Mouse (Mus musculus) midbrain, postnatal 0 days (tissue): Measurements from ENCODE around the gene C1qtnf1. TPM values are rescaled to one million over a fixed set of nuclear protein-coding genes. Genes with fewer than 3 reads are reported as not detected.
A peak's percentile ranks its signal among the peaks of the same experiment; 100 is the strongest.

Experiments
- ATAC-seq: fragments of 200-750 bp; cut with Nextera tagmentation; 2 replicates; pipeline ENCODE4 v1.8.0; 2017; ENCODE audit warnings: moderate number of reproducible peaks, mild to moderate bottlenecking, moderate TSS enrichment, moderate library complexity; ENCODE audit not compliant: low FRiP score
- DNase-seq: peaks from one replicate; pipeline ENCODE4 v3.0.0-alpha.2; 2015; ENCODE audit warnings: low spot score
- H3K27ac ChIP-seq: fragments of 300-500 bp; sonication (generic); 2 replicates; pipeline ENCODE4 v1.5.1; 2014; ENCODE audit warnings: low read depth, mild to moderate bottlenecking, low read length, mixed read lengths
- H3K27me3 ChIP-seq: fragments of 300-500 bp; sonication (generic); 2 replicates; pipeline ENCODE4 v1.6.1; 2014; ENCODE audit warnings: low read length, control low read depth, mixed read lengths; ENCODE audit not compliant: insufficient read depth
- H3K36me3 ChIP-seq: fragments of 300-500 bp; sonication (generic); 2 replicates; pipeline ENCODE4 v1.6.1; 2014; ENCODE audit warnings: low read length, control low read depth, mixed read lengths; ENCODE audit not compliant: insufficient read depth
- H3K4me1 ChIP-seq: fragments of 300-500 bp; sonication (generic); 2 replicates; pipeline ENCODE4 v1.6.1; 2014; ENCODE audit warnings: mild to moderate bottlenecking, control low read depth, antibody characterized with exemption, low read length, mixed read lengths; ENCODE audit not compliant: insufficient read depth
- H3K4me2 ChIP-seq: fragments of 300-500 bp; sonication (generic); 2 replicates; pipeline ENCODE4 v1.6.1; 2014; ENCODE audit warnings: low read depth, mild to moderate bottlenecking, low read length, mixed read lengths; ENCODE audit not compliant: poor library complexity, severe bottlenecking
- H3K4me3 ChIP-seq: fragments of 300-500 bp; sonication (generic); 2 replicates; pipeline ENCODE4 v1.5.1; 2014; ENCODE audit warnings: low read depth, mild to moderate bottlenecking, low read length, moderate library complexity
- H3K9ac ChIP-seq: fragments of 300-500 bp; sonication (generic); replicated peaks from 2 replicates; pipeline ENCODE4 v1.6.1; 2014; ENCODE audit warnings: mild to moderate bottlenecking, low read length, moderate library complexity, mixed read lengths; ENCODE audit not compliant: poor library complexity, severe bottlenecking
- H3K9me3 ChIP-seq: fragments of 300-500 bp; sonication (generic); 2 replicates; pipeline ENCODE4 v1.6.1; 2016; ENCODE audit warnings: low read length, control low read depth
- CTCF ChIP-seq: IDR thresholded peaks from 2 replicates; pipeline ENCODE4 v1.5.1; 2016; ENCODE audit warnings: antibody characterized with exemption, mild to moderate bottlenecking
- WGBS: fragments of 180-500 bp; shearing (Covaris S2); extraction: QIAGEN DNeasy Blood & Tissue Kit; methylation state at CpG from one replicate; pipeline ENCODE4 v1.1.7; 2014; 5-methylcytosine and 5-hydroxymethylcytosine counted together
- polyA plus RNA-seq: library from polyadenylated mRNA; unstranded; fragments of >200 nt; fragmentation: Nextera tagmentation; extraction: Ambion mirVana; gene quantifications from 2 replicates; pipeline ENCODE4 v1.2.1, GENCODE M21; 2015
- total RNA-seq: library from RNA; depleted of rRNA; stranded (reverse); fragments of >200 nt; gene quantifications from 2 replicates; pipeline ENCODE4 v1.2.3, GENCODE M21; 2014

C1qtnf1 gene
- total and polyA plus RNA-seq, 2 experiments from 2014 or later = 5.2 to 8.7 TPM

DNA sequence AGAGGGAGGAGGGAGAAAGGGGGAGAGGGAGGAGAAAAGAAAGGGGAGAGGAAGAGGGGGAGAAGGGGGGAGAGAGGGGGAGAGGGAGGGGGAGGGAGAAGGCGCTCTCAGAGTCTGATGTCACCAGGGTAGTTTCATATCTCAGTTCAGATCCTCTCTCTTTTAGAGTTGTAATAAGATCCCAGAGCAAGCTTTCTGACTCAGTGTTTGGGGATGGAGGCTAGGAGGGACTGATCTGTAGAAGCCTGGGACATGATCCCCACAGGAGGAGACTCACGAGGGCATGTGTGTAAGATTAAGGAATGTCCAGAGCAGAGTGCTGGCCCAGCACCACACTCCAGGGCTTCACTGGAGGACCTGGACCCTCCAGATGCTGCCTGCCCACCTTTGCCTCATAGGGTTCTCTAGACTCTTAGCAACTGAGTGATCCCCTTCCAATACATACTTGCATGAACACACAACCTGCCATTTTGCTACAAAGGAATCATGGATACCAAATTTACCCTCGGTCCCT, 680 bp upstream of the C1qtnf1 start:
- ATAC-seq (no peak), DNase-seq (no peak)
- H3K9me3 ChIP-seq = no peaks in the 10 kb centered on the region
- 68% methylated on average over 3 of the region's 3 CpGs for WGBS
- peak overlapping the region; percentile 42 for H3K4me2 ChIP-seq
- H3K4me3 ChIP-seq = no peak overlapping the region; the same call in 1 of the 2 replicates
- H3K9ac ChIP-seq = no peak overlapping the region
- 0 out of 2 replicates have a peak overlapping the region, but pooled peaks have one; percentile 18 for H3K27ac ChIP-seq
- peaks cover 10% of the 10 kb centered on the region for H3K4me1 ChIP-seq
- no peak for TF ChIP-seq CTCF
- H3K36me3 ChIP-seq = no peaks in the 10 kb centered on the region
- no peaks in the 10 kb centered on the region for H3K27me3 ChIP-seq

DNA sequence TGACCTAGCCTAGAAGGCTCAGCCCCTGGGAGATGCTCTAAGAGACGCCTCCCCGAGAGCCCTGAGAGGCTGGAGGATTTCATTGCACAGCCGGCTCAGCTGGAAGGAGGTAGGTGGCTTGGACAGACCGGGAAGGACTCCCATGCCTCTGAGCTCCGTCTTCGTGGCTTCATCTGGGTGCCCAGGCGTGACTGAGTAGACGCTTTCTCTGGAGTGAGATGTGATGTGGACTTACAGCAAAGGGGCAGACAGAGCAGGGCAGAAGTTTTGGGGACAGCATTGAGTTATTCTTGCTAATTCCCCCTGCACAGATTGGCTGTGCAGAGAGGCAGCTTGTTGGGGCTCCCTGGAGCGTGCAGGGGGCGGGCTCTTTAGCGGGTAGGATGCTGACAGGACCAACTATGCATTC, 461 bp downstream of the C1qtnf1 start:
- peaks cover 10% of the 10 kb centered on the region for H3K4me1 ChIP-seq

GRCm38 (mm10) chr11:118428944-118429709, 1.1 kb downstream of the C1qtnf1 start:
- WGBS = 62% methylated on average over 8 of the region's 8 CpGs
- H3K4me1 ChIP-seq = peaks cover 10% of the 10 kb centered on the region
- peak overlapping the region; percentile 26 for H3K4me3 ChIP-seq

More for the DNA sequence above, 461 bp downstream of the C1qtnf1 start:
- DNase-seq (no peak), ATAC-seq (no peak)
- no peak for TF ChIP-seq CTCF
- Histone ChIP-seq H3K9me3 (no peaks in the 10 kb centered on the region), H3K36me3 (no peaks in the 10 kb centered on the region), H3K4me2 (peak overlapping the region; percentile 42), H3K27ac (no peak overlapping the region), H3K4me3 (peak overlapping the region; percentile 26), H3K9ac (peak overlapping the region; percentile 46; the same call in 1 of the 2 replicates), H3K27me3 (no peaks in the 10 kb centered on the region)
- 7% methylated on average over 11 of the region's 11 CpGs for WGBS

GRCm38 (mm10) chr11:118430291-118430885, 2.4 kb downstream of the C1qtnf1 start:
- Histone ChIP-seq H3K9ac (no peak overlapping the region; the same call in 1 of the 2 replicates), H3K36me3 (no peaks in the 10 kb centered on the region), H3K9me3 (no peaks in the 10 kb centered on the region), H3K4me2 (0 out of 2 replicates have a peak overlapping the region, but pooled peaks have one; percentile 7), H3K27me3 (no peaks in the 10 kb centered on the region), H3K4me1 (peaks cover 10% of the 10 kb centered on the region), H3K27ac (no peak overlapping the region), H3K4me3 (no peak overlapping the region)
- no peak for ATAC-seq
- no peak for DNase-seq
- no peak for TF ChIP-seq CTCF
- WGBS = 57% methylated on average over 4 of the region's 4 CpGs

More at GRCm38 (mm10) chr11:118428944-118429709, 1.1 kb downstream of the C1qtnf1 start:
- Histone ChIP-seq H3K9me3 (no peaks in the 10 kb centered on the region), H3K36me3 (no peaks in the 10 kb centered on the region), H3K9ac (no peak overlapping the region), H3K27me3 (no peaks in the 10 kb centered on the region), H3K27ac (no peak overlapping the region), H3K4me2 (peak overlapping the region; percentile 42)
- TF ChIP-seq CTCF = no peak
- DNase-seq = no peak
- ATAC-seq = no peak

DNA sequence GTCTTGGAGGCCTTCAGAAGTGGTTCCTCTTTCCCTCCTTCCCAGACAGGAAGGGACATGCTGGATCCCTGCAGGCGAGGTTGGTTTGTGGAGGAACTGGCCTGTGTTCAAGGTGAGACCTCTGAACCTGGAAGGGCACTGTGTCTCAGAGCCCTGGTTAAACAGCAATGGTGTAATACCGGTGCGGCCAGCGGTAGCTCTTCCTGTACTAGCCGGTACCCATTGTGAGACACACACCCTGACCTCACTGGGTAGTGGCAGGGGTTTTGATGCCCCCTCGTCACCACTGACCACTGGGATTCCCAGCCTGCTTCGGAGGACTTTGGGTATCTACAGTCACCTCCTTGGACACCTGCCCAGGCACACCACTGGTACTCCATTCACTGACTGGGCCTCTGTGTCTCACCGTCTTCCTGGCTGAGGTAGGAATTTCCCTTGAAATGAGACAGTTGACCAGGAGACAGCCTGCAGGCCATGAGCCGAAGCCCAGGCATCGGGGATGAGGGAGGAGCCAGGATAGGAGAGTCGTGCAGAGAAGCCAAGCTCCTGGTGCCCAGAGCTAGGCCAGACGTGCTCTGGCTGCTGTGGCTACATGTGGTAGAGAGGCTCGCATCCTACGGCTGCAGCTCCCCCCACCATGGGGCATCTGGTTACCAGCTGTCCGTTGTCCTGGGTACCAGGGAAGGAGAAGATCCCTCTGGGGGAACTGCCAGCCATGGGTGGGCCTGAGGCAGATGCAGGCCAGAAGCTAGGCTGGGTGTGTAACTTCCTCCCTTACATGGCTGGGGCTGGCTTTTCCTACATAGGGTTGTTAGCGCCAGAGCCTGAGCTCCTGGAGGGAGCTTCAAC, 3.3 kb downstream of the C1qtnf1 start:
- WGBS = 78% methylated on average over 16 of the region's 16 CpGs
- DNase-seq (no peak), ATAC-seq (no peak)
- Histone ChIP-seq H3K9me3 (no peaks in the 10 kb centered on the region), H3K4me1 (peaks cover 10% of the 10 kb centered on the region), H3K36me3 (no peaks in the 10 kb centered on the region), H3K4me2 (no peak overlapping the region), H3K27ac (no peak overlapping the region), H3K27me3 (no peaks in the 10 kb centered on the region), H3K9ac (no peak overlapping the region), H3K4me3 (no peak overlapping the region)
- TF ChIP-seq CTCF = no peak
